Mouse (Mus musculus) bone marrow, adult 2 months (tissue): ENCODE data around the gene Fam129b. TPM values are rescaled to one million over a fixed set of nuclear protein-coding genes. Genes with fewer than 3 reads are reported as not detected.

Experiments used
- H3K27ac ChIP-seq: fragments of 200-500 bp; 2 replicates; pipeline ENCODE4 v1.5.1; 2012; ENCODE audit warnings: low read depth, mild to moderate bottlenecking, control low read depth, inconsistent platforms, low read length; ENCODE audit not compliant: control insufficient read depth, poor library complexity, insufficient read depth
- H3K4me1 ChIP-seq: fragments of 200-500 bp; 2 replicates; pipeline ENCODE4 v1.6.1; 2011; ENCODE audit warnings: low read length; ENCODE audit not compliant: control insufficient read depth, insufficient read depth
- H3K4me3 ChIP-seq: fragments of 200-500 bp; replicated peaks from 2 replicates; pipeline ENCODE3; 2011; ENCODE audit warnings: mild to moderate bottlenecking, low read depth, low read length, control low read depth; ENCODE audit not compliant: control insufficient read depth
- CTCF ChIP-seq: fragments of 200-500 bp; IDR thresholded peaks from 2 replicates; pipeline ENCODE4 v1.5.1; 2011; ENCODE audit warnings: low read length, control low read depth; ENCODE audit not compliant: control insufficient read depth, insufficient read depth
- POLR2A ChIP-seq: fragments of 200-500 bp; IDR thresholded peaks from 2 replicates; pipeline ENCODE4 v1.6.1; 2011; ENCODE audit warnings: low read depth, mild to moderate bottlenecking, control low read depth, low read length, borderline replicate concordance; ENCODE audit not compliant: control insufficient read depth
- WGBS: fragments of 180-500 bp; shearing (Covaris S2); methylation state at CpG from one replicate; pipeline ENCODE4 v1.1.7; 2018; 5-methylcytosine and 5-hydroxymethylcytosine counted together
- polyA plus RNA-seq: library from polyadenylated mRNA; stranded (reverse); fragments of >200 nt; gene quantifications from 2 replicates; pipeline ENCODE4 v1.2.4, GENCODE M21; 2011; ENCODE audit warnings: low replicate concordance; ENCODE audit not compliant: missing spikeins, insufficient read depth, insufficient read length

The Fam129b gene
- polyA plus RNA-seq, 1 experiment, result 9.9 TPM

GRCm38 (mm10) chr2:32869721-32870274, 6.1 kb upstream of the Fam129b start:
- WGBS, result 54% methylated on average over 6 of the region's 6 CpGs
- Histone ChIP-seq H3K4me1 (peaks cover 5% of the 10 kb centered on the region; the same call in 1 of the 2 replicates), H3K27ac (no peak overlapping the region), H3K4me3 (no peak overlapping the region)
- TF ChIP-seq POLR2A, result no peak
- TF ChIP-seq CTCF, result no peak

GRCm38 (mm10) chr2:32870275-32871100, 5.4 kb upstream of the Fam129b start:
- peaks cover 5% of the 10 kb centered on the region; the same call in 1 of the 2 replicates for H3K4me1 ChIP-seq
- H3K27ac ChIP-seq, result no peak overlapping the region
- 26% methylated on average over 8 of the region's 8 CpGs for WGBS

DNA sequence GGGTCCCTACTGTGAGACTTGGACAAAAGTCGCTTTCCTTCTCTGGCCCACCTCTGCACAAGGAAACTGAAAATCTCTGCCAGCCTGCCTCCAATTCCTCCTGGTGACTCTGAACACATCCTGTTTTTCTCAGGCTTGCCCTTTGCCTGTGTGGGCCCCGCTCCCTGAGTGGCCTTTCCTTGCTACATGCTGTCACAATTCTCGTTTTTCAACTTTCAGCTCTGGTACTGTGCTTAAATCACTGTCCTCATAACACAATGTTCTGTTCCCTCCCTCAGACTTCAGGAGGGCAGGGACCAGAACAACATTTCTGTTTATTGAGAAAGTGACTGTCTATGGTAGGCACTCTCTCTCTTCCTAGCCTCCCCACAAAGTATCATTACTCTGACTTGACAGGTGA, 1.8 kb upstream of the Fam129b start:
- H3K4me3 ChIP-seq, result no peak overlapping the region
- TF ChIP-seq CTCF (no peak), POLR2A (no peak)
- H3K4me1 ChIP-seq, result peaks cover 3% of the 10 kb centered on the region
- no peak overlapping the region for H3K27ac ChIP-seq
- WGBS, result 74% methylated on average over 3 of the region's 3 CpGs

More at GRCm38 (mm10) chr2:32870275-32871100, 5.4 kb upstream of the Fam129b start:
- TF ChIP-seq CTCF (no peak), POLR2A (no peak)
- H3K4me3 ChIP-seq, result no peak overlapping the region

DNA sequence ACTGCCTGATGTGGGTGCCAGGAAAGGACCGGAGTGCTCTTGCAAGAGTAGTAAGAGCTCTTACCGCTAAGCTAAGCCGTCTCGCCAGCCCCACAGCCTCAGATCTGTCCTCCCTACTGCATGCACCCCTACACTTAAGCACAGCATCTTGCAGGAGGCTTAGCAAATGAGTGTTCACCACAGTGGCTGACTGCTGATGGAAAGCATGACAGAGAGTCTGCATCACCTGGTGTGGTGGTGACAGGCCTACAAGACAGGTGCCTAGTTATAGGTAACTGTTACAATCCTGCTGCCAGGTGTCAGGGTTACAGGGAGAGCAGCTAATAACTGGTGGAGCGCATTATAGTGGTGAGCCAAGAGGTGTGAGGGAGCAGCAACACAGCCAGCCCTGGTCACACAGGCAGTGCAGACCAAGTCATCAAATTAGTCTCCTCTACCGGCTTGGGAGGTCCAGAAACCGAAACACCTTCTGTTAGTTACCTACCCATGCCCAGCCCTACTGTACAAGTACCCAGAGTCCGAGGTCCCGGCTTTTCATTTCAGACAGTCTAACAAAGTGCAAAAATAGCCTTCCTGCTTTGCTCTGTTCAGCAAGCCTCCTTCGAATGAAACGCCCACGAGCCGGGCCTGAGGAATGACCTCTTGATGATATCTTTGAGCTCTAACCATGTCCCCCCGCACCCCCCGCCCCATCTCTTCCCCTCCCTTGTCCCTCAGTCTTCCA, 801 bp upstream of the Fam129b start:
- Histone ChIP-seq H3K4me3 (peak overlapping the region; percentile 40), H3K4me1 (peaks cover 3% of the 10 kb centered on the region), H3K27ac (no peak overlapping the region)
- TF ChIP-seq POLR2A (no peak), CTCF (no peak)
- 25% methylated on average over 15 of the region's 15 CpGs for WGBS

DNA sequence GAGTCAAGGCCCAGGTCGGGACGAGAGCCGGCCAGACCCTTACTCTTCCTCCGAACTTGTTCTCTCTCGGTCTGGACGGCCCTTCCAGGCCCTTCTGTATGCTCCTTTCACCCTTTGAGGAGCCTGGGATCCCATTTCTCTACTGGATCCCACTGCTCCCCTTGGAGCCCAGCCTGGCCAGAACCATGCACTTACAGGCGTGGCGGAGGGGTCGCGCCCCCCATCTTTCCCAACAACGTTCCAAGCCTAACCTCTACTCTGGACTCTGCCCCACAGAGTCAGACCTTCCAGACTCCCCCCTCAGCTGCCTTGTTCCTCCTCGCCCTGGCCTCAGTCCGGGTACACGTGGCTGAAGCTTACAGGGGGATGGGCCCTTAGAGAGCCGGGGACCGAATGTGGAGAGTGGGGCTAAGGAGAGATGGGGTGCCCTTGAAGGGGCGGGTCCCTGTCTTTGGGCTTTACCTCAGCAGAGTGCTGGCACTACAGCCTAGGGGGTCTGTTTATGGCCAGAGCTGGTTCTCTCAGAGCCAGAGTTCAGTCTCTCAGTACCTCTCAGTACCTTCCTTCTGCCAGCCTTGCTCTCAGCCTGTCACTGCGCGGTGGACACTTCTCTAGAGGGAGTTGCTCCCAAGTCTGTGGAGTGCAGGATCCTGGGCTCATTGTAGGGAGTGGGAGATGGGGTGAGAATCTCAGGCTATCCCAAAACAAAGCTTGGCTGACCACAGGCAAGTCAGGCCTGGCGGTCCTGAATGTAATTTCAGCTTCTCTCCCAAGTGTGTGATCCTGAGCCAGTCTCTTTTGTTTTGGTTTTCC, 782 bp downstream of the Fam129b start:
- Histone ChIP-seq H3K27ac (peak overlapping the region; percentile 22; the same call in 1 of the 2 replicates), H3K4me3 (peak overlapping the region; percentile 59), H3K4me1 (peaks cover 2% of the 10 kb centered on the region)
- TF ChIP-seq POLR2A (no peak), CTCF (no peak)
- 7% methylated on average over 20 of the region's 20 CpGs for WGBS

- H3K27ac ChIP-seq, result no peak overlapping the region
- H3K4me3 ChIP-seq, result no peak overlapping the region
- WGBS, result 37% methylated on average over 5 of the region's 5 CpGs
- TF ChIP-seq POLR2A, result no peak
- TF ChIP-seq CTCF, result no peak
- peaks cover 4% of the 10 kb centered on the region for H3K4me1 ChIP-seq
Observed at GRCm38 (mm10) chr2:32877303-32877702, 1.4 kb downstream of the Fam129b start.

DNA sequence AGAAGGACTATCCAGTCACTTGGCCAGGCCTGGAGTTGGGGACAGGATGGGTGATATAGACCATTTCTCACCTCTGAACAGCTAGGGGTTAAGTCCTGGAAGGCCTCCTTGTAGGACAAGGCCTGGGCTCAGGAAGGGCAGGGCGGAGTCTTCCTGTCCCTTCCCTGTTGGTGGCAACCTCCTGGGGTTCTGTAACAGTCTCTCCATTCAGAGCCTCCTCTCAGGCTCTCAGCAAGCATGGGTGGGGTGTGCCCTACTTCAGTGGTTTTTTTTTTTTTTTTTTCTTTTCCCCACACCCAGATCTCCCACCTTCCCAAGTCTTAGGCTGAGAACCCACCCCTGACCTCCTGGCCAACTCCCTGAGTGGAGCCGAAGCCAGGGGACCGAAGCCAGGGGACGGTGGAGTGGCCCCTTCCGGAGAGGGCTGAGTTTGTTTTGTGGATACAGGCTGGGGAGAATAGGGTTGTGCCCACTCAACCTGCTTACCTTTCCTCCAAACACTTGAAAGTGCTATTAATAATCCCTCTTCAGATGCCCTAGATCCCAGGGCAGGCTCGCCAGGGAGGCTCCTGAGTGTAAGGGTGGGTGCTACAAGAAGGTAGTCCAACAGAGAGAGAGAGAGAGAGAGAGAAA, 2.0 kb downstream of the Fam129b start:
- 71% methylated on average over 6 of the region's 6 CpGs for WGBS
- peaks cover 4% of the 10 kb centered on the region for H3K4me1 ChIP-seq
- no peak overlapping the region for H3K27ac ChIP-seq
- TF ChIP-seq CTCF (no peak), POLR2A (no peak)
- H3K4me3 ChIP-seq, result no peak overlapping the region

DNA sequence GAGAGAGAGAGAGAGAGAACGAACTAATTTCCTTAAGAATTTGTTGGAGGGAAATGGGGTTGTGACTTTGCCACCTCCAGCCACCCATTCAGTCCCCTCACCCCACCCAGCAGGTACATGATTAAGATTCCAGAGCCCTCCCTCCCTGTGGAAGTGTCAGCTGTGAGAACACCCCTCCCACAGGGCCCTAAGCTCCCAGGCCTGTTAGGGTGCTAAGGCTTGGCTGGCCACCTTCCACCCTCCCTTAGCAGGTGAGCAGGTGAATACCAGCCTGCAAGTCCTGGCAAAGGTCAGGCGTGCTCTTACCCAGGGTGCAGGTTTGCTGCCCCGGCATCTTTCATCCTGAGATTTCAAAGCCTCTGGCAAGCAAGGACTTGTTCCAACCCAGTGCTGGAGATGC, 2.5 kb downstream of the Fam129b start:
- no peak for TF ChIP-seq POLR2A
- no peak for TF ChIP-seq CTCF
- 68% methylated on average over 3 of the region's 3 CpGs for WGBS
- peaks cover 4% of the 10 kb centered on the region for H3K4me1 ChIP-seq
- H3K4me3 ChIP-seq, result no peak overlapping the region
- H3K27ac ChIP-seq, result no peak overlapping the region
